Mouse (Mus musculus): ENCODE data around the gene Klhl3. TPM values are rescaled to one million over a fixed set of nuclear protein-coding genes. Genes with fewer than 3 reads are reported as not detected.

Gene Klhl3
- polyA plus RNA-seq, 1 experiment from 2014 or later = 4.3 TPM

DNA sequence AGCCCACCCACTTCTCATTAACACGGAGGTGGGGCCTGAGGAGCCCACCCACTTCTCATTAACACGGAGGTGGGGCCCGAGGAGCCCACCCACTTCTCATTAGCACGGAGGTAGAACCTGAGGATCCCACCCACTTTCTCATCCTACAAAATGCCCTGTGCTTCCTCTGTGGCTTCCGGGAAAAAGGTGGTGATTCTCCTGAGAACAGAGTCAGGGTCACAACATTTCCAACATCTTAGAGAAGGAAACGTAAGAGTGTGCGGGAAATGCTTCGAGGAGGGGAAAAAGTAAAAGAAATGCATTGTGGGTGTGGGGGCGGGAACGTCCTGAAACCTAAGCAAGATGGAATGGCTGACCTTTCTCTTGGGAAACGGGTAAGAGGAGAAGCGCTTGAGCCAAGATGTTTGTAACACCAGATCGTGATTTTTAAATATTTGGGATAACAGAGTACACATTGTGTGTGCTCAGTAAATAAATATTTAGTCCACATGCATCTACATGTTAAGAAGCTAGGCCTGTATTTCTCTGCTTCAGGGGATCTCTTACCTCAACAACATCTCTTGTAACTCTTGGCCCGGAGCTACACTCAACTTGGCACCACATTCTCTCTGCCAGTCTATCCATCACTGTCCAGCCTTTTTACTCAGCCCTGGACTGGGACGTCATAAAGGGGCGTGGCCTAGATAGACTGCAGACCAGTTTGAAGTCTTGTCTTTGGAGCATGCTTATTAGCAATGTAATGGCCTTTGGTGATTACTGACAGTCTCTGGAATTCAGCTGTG lies 105.9 kb downstream of the Klhl3 start:
- no peak overlapping the region for H3K4me2 ChIP-seq
- H3K36me3 ChIP-seq (replicated peaks) = peaks cover 4% of the 10 kb centered on the region; the same call in 1 of the 2 replicates
- no peak overlapping the region for H3K27ac ChIP-seq
- ATAC-seq (ENCODE audit: low FRiP score) = no peak
- H3K27me3 ChIP-seq = no peaks in the 10 kb centered on the region
- no peak overlapping the region for H3K9ac ChIP-seq
- H3K9me3 ChIP-seq = no peaks in the 10 kb centered on the region
- no peak overlapping the region for H3K4me3 ChIP-seq (replicated peaks)
- no peaks in the 10 kb centered on the region; the same call in 1 of the 2 replicates for H3K4me1 ChIP-seq
- 57% methylated on average over 16 of the region's 16 CpGs for WGBS

DNA sequence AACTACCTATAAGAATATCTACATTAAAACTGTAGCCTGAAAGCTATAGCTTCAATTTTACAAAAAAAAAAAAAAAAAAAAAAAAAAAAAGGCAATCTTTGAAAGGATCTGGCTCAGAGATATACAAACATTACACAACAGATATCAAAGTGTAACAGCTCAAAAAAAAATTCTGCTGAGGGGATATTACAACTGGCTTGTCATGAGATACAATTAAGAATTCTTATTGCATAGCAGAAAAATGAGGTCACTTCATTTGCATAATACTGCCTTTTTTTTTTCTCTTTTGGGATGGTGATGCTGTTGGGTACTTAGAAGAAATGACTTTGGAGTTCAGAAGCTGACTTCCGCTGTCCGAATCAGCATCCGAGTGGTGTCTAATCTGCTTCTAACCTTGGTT lies 111.6 kb downstream of the Klhl3 start:
- Histone ChIP-seq H3K27me3 (no peaks in the 10 kb centered on the region), H3K9ac (no peak overlapping the region), H3K27ac (no peak overlapping the region), H3K4me3 (replicated peaks) (no peak overlapping the region), H3K36me3 (replicated peaks) (no peaks in the 10 kb centered on the region), H3K9me3 (no peaks in the 10 kb centered on the region), H3K4me1 (peaks cover 8% of the 10 kb centered on the region; the same call in 1 of the 2 replicates), H3K4me2 (no peak overlapping the region)
- WGBS = 82% methylated on average over 3 of the region's 3 CpGs
- no peak for ATAC-seq (ENCODE audit: low FRiP score)

DNA sequence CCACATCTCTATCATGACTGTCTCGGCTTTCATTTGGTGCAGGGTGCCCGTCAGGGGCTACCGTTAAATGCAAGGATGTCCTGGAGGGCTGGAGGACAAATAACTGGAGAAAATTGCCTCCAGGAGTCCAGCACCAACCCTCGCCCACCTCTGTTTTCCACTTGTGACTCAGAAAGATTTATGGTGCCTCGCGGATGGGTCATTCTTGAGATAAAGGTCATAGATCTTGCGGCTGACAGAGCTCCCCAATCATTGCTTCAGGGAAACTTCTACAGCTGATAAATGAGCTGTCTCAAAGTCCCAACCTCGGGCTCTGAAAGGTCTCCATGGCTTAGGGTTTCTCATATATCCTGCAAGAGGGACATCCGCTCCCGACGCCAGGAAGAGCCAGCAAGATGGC lies 116.9 kb downstream of the Klhl3 start:
- Histone ChIP-seq H3K27me3 (no peaks in the 10 kb centered on the region), H3K27ac (no peak overlapping the region), H3K9ac (no peak overlapping the region), H3K4me2 (no peak overlapping the region), H3K4me1 (0 out of 2 replicates have a peak, but pooled peaks cover 4% of the 10 kb centered on the region), H3K36me3 (replicated peaks) (no peaks in the 10 kb centered on the region), H3K4me3 (replicated peaks) (no peak overlapping the region), H3K9me3 (no peaks in the 10 kb centered on the region)
- no peak for ATAC-seq (ENCODE audit: low FRiP score)
- WGBS = 91% methylated on average over 11 of the region's 11 CpGs

DNA sequence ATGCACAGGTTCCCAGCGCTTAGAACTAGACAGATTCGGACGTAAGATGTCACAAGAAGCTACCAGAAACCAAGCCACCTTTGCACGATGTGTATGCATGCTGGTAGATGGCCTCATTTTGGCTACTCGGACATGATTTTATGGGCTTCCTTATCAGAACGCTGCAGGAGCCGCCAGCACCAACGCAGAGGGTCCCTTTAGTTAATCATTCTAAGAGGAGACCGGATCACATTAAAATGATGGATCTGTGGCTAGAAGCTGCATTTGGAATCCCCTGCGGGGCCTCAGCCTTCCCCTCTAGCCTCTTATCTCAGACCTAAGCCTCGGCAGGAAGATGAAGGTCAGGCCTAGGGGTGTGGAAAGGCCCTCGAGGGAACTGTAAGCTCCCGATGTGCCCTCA lies 117.5 kb downstream of the Klhl3 start:
- Histone ChIP-seq H3K4me3 (replicated peaks) (no peak overlapping the region), H3K4me2 (no peak overlapping the region), H3K36me3 (replicated peaks) (no peaks in the 10 kb centered on the region), H3K9me3 (no peaks in the 10 kb centered on the region), H3K27ac (no peak overlapping the region), H3K27me3 (no peaks in the 10 kb centered on the region), H3K9ac (no peak overlapping the region), H3K4me1 (0 out of 2 replicates have a peak, but pooled peaks cover 4% of the 10 kb centered on the region)
- ATAC-seq (ENCODE audit: low FRiP score) = no peak
- WGBS = 88% methylated on average over 13 of the region's 13 CpGs

DNA sequence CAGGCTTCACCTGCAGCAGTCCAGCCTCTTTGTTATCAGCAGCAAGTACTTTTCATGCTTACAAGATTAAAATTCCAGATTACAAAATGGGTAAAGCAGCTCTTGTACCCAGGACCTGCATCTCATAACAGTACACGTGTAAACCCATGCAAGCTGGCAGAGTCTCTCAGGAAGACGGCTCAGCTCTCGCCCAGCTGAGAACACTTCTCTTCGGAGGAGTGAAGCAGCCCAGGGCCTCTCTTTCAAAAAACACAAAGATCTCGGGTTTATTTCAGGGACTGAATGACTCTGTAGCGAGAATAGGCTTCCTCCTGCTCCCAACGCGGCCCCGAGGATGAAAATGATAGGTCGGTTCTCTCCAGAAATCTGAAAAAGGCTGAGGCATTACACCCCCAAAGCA lies 128.8 kb downstream of the Klhl3 start:
- H3K4me2 ChIP-seq = no peak overlapping the region
- no peak overlapping the region for H3K4me3 ChIP-seq (replicated peaks)
- no peaks in the 10 kb centered on the region for H3K9me3 ChIP-seq
- no peak for ATAC-seq (ENCODE audit: low FRiP score)
- no peaks in the 10 kb centered on the region for H3K27me3 ChIP-seq
- H3K27ac ChIP-seq = no peak overlapping the region
- no peaks in the 10 kb centered on the region for H3K36me3 ChIP-seq (replicated peaks)
- H3K9ac ChIP-seq = no peak overlapping the region
- H3K4me1 ChIP-seq = peaks cover 27% of the 10 kb centered on the region
- 50% methylated on average over 10 of the region's 10 CpGs for WGBS

DNA sequence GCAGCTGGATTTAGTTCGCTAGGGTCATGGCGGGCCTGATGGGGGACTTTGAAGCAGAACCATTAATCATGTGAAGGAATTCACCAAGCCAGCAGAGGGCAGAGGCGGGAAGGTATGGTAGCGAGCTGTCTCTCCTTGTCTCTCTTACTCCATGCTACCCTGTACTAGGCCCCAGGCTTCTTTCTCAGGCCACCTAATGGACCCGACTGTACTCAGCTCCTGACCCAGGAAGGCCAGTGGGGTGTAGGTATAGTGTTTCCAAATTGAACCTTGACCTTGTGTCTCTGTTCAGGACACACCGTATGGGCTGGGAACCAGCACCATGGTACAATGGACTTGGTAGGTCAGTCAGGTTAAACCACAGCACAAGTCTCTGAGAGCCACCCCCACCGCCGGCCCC lies 129.2 kb downstream of the Klhl3 start:
- no peak for ATAC-seq (ENCODE audit: low FRiP score)
- H3K27me3 ChIP-seq = 0 out of 2 replicates have a peak, but pooled peaks cover 4% of the 10 kb centered on the region
- WGBS = 64% methylated on average over 8 of the region's 8 CpGs
- H3K9me3 ChIP-seq = no peaks in the 10 kb centered on the region
- H3K27ac ChIP-seq = no peak overlapping the region
- no peaks in the 10 kb centered on the region for H3K36me3 ChIP-seq (replicated peaks)
- no peak overlapping the region for H3K4me2 ChIP-seq
- H3K4me1 ChIP-seq = peaks cover 30% of the 10 kb centered on the region
- H3K4me3 ChIP-seq (replicated peaks) = no peak overlapping the region
- no peak overlapping the region for H3K9ac ChIP-seq

DNA sequence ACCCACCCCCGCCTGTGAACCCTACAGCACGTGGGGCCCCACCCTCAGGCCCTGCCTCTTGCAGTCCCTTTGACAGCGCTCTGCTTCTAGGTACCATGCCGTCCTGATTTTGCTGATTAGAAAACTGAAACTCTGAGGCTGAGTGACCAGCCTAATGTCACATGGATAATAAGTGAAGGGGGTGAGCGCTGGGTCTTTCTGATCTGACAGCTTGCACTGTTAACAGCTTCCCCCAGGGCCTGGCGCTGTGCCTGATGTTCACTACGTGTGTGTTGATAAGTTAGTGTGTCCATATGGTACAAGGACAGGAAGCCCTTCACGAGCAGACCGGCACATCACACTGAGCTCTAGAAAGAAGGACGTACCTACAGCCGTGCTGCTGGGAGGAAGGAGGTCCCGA lies 130.1 kb downstream of the Klhl3 start:
- ATAC-seq (ENCODE audit: low FRiP score) = no peak
- no peak overlapping the region for H3K27ac ChIP-seq
- H3K4me1 ChIP-seq = peaks cover 35% of the 10 kb centered on the region
- H3K4me2 ChIP-seq = no peak overlapping the region
- no peak overlapping the region for H3K9ac ChIP-seq
- H3K27me3 ChIP-seq = 0 out of 2 replicates have a peak, but pooled peaks cover 5% of the 10 kb centered on the region
- H3K4me3 ChIP-seq (replicated peaks) = no peak overlapping the region
- H3K36me3 ChIP-seq (replicated peaks) = no peaks in the 10 kb centered on the region
- H3K9me3 ChIP-seq = no peaks in the 10 kb centered on the region
- 73% methylated on average over 12 of the region's 12 CpGs for WGBS

DNA sequence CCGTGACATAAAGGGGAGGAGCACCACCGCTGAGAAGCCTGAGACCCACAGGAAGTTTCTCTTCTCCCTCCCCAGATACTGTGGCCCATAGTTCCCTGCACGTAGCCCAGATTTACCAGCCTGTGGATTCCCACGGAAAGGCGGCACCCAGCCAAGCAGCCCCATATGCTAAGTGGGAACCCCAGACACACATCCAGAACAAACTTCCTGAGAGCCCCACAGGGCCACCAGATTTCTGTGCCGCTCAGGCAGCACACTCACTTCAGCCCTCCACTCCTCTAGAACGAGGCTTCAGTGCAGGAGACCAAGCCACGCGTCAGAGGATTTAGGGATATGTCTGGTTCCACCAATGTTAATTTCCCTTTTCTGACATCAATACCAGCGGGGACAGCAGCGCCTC lies 130.5 kb downstream of the Klhl3 start:
- WGBS = 75% methylated on average over 11 of the region's 11 CpGs
- ATAC-seq (ENCODE audit: low FRiP score) = no peak
- H3K9me3 ChIP-seq = no peaks in the 10 kb centered on the region
- H3K4me1 ChIP-seq = peaks cover 35% of the 10 kb centered on the region
- no peak overlapping the region for H3K27ac ChIP-seq
- no peak overlapping the region for H3K4me2 ChIP-seq
- H3K4me3 ChIP-seq (replicated peaks) = no peak overlapping the region
- H3K9ac ChIP-seq = no peak overlapping the region
- H3K36me3 ChIP-seq (replicated peaks) = no peaks in the 10 kb centered on the region
- 0 out of 2 replicates have a peak, but pooled peaks cover 5% of the 10 kb centered on the region for H3K27me3 ChIP-seq

DNA sequence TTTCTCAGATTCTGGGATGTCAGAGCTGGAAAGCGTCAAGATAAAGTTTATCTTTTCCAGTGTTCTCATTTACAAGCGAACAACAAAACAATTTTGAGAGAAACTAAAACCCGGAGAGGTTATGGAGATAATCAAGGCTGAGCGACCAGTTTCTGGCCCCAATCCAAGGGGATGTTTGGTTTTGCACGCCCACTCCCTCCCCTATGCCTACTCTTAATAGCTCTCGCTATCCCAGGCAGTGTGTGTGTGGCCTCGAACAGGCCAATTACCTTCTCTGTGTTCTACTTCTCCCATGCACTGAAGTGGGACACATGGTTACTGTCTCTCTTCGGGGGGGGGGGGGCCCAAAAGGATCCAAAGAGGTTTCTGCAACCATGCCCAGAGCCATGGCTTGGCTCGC lies 132.7 kb downstream of the Klhl3 start:
- Histone ChIP-seq H3K4me3 (replicated peaks) (no peak overlapping the region), H3K4me2 (0 out of 2 replicates have a peak overlapping the region, but pooled peaks have one; percentile 8), H3K4me1 (peaks cover 35% of the 10 kb centered on the region), H3K27me3 (0 out of 2 replicates have a peak, but pooled peaks cover 5% of the 10 kb centered on the region), H3K36me3 (replicated peaks) (no peaks in the 10 kb centered on the region), H3K27ac (0 out of 2 replicates have a peak overlapping the region, but pooled peaks have one; percentile 8), H3K9me3 (no peaks in the 10 kb centered on the region), H3K9ac (no peak overlapping the region)
- ATAC-seq (ENCODE audit: low FRiP score) = no peak; the same call in 1 of the 2 replicates
- 53% methylated on average over 9 of the region's 9 CpGs for WGBS

DNA sequence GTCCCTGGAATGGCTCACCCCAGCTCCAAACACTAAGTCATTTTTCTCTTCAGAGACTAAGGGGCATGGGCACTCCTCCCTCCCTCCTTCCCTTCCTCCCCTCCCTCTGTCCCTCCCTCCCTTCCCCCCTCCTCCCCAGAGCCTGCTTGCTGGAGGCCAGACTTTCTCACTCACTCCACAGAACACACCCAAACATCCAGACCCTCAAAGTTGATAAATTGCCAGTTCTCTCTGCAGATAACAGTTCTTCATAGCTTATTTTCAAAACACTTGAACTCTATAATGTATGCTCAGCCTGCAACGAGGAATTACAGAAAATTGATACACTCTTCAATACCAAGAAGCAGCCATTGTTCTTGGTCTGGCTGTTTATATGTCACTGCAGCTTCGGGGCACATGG lies 133.3 kb downstream of the Klhl3 start:
- 0 out of 2 replicates have a peak overlapping the region, but pooled peaks have one; percentile 8 for H3K27ac ChIP-seq

DNA sequence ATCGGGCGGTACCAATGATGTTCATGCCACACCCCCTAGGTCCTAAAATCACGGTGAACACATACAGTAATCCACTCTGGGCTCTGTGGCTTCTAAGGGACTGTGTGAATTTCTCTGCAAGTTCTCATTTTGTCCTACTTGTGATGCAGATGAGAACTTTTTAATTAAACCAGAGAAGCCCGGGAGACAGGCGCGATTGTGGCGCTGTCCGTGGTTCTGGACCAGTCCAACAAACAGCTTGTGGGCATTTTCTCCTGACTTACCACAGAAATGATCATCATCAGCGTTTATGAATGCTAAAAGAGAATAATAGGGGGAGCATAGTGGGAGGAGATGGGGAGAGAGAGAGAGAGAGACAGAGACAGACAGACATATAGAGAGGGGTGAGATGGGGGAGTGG lies 134.5 kb downstream of the Klhl3 start:
- H3K4me1 ChIP-seq = peaks cover 28% of the 10 kb centered on the region
- H3K27me3 ChIP-seq = 0 out of 2 replicates have a peak, but pooled peaks cover 5% of the 10 kb centered on the region
- 25% methylated on average over 9 of the region's 9 CpGs for WGBS
- H3K4me2 ChIP-seq = no peak overlapping the region
- H3K9me3 ChIP-seq = no peaks in the 10 kb centered on the region
- no peak overlapping the region for H3K4me3 ChIP-seq (replicated peaks)
- no peak overlapping the region for H3K9ac ChIP-seq
- H3K36me3 ChIP-seq (replicated peaks) = no peaks in the 10 kb centered on the region
- no peak overlapping the region for H3K27ac ChIP-seq
- ATAC-seq (ENCODE audit: low FRiP score) = no peak

More for the DNA sequence above, 133.3 kb downstream of the Klhl3 start:
- H3K36me3 ChIP-seq (replicated peaks) = no peaks in the 10 kb centered on the region
- 34% methylated on average over 2 of the region's 2 CpGs for WGBS
- H3K4me3 ChIP-seq (replicated peaks) = no peak overlapping the region
- no peak for ATAC-seq (ENCODE audit: low FRiP score)
- H3K4me1 ChIP-seq = peaks cover 35% of the 10 kb centered on the region
- H3K27me3 ChIP-seq = 0 out of 2 replicates have a peak, but pooled peaks cover 5% of the 10 kb centered on the region
- H3K9ac ChIP-seq = no peak overlapping the region
- 0 out of 2 replicates have a peak overlapping the region, but pooled peaks have one; percentile 8 for H3K4me2 ChIP-seq
- H3K9me3 ChIP-seq = no peaks in the 10 kb centered on the region

DNA sequence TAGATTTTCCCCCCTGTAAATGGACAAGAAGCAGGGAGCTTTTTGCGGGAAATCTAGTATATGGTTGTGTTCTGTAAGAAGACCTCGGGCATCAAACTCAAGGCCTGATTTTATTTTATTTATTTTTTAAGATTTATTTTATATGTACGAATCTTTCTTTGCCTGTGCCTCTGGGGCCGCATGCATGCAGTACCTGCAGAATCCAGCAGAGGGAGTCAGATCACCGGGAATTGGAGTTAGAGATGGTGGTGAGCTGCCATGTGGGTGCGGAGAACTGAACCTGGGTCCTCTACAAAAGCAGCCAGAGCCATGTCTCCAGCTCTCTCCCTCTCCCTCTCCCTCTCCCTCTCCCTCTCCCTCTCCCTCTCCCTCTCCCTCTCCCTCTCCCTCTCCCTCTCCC lies 135.7 kb downstream of the Klhl3 start:
- H3K4me2 ChIP-seq = no peak overlapping the region
- 86% methylated on average over 6 of the region's 6 CpGs for WGBS
- H3K4me3 ChIP-seq (replicated peaks) = no peak overlapping the region
- no peak overlapping the region for H3K9ac ChIP-seq
- no peak for ATAC-seq (ENCODE audit: low FRiP score)
- 0 out of 2 replicates have a peak, but pooled peaks cover 5% of the 10 kb centered on the region for H3K27me3 ChIP-seq
- peaks cover 23% of the 10 kb centered on the region for H3K4me1 ChIP-seq
- H3K36me3 ChIP-seq (replicated peaks) = no peaks in the 10 kb centered on the region
- H3K27ac ChIP-seq = no peak overlapping the region
- H3K9me3 ChIP-seq = no peaks in the 10 kb centered on the region

DNA sequence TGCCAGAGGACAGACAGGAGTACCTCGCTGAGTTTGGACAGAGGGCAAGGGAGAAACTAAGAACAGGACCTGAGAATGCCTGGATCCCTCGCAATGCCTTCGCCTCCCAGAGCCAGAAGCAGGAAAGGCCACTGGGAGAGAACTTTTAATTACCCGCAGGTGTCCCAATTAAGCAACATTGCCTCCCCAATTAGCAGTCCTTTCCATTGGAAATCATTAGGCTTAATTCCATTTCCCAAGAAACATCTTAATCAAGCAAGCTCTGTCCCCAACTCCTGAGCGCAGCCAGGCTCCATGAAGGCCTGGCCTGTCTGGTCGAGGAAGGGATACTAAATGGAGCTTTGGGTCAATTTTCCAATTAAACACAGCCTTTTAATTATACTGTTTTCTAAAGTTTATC lies 147.7 kb downstream of the Klhl3 start:
- no peak for ATAC-seq (ENCODE audit: low FRiP score)
- no peaks in the 10 kb centered on the region for H3K9me3 ChIP-seq
- no peak overlapping the region for H3K4me3 ChIP-seq (replicated peaks)
- no peak overlapping the region for H3K9ac ChIP-seq
- WGBS = 50% methylated on average over 6 of the region's 6 CpGs
- no peaks in the 10 kb centered on the region for H3K36me3 ChIP-seq (replicated peaks)
- no peak overlapping the region for H3K27ac ChIP-seq
- H3K27me3 ChIP-seq = peaks cover 9% of the 10 kb centered on the region
- H3K4me1 ChIP-seq = no peaks in the 10 kb centered on the region
- no peak overlapping the region for H3K4me2 ChIP-seq
